Mouse (Mus musculus): ENCODE measurements at regions not wholly inside any gene's neighbourhood (a gene's known extent, or its start where the extent isn't known, plus 50 kb on each side); places are given as distances from the start of the nearest gene placed in this dataset.

- DNase-seq = no peak
These were observed 60.5 kb downstream of the Sec61b start for GRCm38 (mm10) chr4:47534959-47535358.

DNA sequence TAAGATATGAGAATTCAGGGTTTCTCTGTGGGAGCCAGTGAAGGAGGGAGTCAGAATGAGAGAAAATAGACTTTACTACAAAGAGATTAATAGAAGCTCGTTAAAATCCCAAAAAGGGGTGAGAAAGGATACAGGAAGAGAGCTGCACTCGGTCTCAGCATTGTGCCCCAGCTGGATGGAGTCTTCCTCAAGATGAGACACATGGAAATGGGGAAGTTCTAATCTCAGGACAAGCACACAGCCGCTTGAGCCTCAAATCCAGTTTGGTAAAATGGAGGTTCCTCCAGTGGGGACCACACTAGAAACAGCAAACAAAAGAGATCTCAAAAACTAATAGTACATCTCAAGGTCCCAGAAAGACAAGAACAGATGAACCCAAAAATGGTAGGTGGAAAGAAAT is 93.2 kb downstream of the Sec61b start:
- no peak for DNase-seq

- DNase-seq = no peak
These were observed 96.4 kb downstream of the Sec61b start for GRCm38 (mm10) chr4:47570846-47571245.

- no peak for DNase-seq
These were observed 101.6 kb downstream of the Sec61b start for GRCm38 (mm10) chr4:47576011-47576410.

DNA sequence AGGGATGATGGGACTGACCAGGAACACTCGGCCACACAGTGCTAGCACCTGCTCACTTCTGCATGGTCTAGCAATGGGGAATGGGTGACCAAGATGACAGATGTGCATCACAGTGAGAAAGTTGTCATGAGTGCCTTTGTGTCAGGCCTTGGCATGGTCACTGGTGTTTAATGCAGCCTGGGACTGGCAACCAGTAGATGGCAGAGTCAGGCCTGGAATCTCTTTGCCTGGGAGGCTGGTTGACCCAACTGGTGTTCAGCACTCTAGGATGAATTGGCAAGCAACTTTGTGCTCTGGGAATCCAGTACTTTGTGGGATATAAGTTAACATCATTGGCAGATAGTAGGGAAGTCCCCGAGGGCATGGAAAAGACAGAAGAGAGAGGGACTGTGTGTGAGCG is 103.0 kb downstream of the Sec61b start:
- no peak for DNase-seq

DNA sequence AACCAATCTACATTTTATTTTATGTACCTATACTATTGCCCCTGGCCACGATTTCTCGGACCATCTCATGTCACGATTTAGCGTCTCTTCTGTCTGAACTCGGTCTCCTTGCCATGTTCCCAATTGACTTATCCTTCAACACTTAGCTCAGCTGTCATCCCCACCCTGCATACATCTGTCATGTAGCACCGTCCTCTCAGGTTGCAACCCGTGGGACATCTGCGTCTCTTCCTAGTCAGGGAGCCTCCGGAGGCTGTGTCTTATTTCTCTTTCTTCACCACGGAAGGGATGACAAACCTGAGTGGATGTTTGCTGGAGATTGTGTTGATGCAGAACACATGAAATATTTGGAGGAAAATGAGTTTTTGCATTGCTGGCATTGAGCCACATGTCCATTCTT is 104.2 kb downstream of the Sec61b start:
- no peak for DNase-seq

DNA sequence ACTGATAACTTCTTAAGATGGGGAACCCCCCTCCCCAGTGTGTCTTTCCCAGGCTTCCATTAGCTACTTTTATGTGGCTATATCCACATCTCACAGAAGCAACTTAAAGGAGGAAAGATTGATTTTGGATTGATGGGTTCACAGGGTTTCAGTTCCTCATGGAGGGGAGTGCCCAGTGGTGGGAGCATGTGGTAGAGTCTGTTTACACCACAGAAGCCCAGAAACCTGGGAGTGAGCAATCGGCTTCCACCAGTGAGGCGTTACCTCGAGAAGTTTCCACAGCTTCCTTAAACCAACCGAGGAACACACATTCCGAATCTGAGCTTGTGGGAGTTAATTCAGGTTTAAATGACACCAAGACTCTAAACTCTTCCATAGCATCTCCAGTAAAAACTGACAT is 106.1 kb downstream of the Sec61b start:
- DNase-seq = no peak

GRCm38 (mm10) chr4:47587256-47587655 is 112.8 kb downstream of the Sec61b start:
- no peak for DNase-seq

DNA sequence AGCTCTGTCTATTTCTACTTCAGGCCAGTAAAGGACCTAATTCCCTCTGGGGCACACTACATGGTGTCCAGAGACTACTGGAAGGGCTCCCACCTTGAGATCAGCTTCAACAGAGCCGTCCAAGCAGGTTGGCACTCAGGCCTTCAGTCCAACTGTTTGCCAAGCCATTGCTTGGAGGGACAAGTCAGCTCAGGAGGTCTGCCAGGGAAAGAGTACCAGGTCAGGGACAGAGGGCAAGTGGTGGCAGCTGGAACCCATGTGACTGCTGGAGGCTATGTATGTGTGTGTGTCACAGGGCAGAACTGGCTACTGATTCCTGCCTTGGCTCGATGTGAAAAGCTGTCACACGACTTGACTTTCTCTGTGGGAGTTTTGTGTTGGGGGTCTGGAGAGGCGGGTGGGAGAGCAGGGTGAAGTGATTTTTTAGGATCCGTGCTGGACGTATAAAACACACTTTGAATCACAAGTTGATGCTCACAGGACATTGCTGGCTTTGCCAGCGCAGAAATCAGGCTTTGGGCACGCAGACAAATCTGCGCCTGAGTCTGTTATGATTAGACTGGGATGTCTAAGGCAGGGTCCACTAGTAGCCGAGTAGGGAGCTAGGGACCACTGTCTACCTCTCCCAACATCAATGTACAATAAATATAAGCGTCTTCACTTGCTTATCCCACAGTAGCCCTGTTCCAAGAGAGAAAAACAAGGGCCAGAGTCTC is 118.0 kb downstream of the Sec61b start:
- DNase-seq = no peak

- no peak for DNase-seq
These were observed 118.7 kb downstream of the Sec61b start for GRCm38 (mm10) chr4:47593155-47593554.

- DNase-seq = no peak
These were observed 119.7 kb downstream of the Sec61b start for GRCm38 (mm10) chr4:47594171-47594570.

- DNase-seq = no peak
These were observed 121.4 kb downstream of the Sec61b start for GRCm38 (mm10) chr4:47595841-47596240.

DNA sequence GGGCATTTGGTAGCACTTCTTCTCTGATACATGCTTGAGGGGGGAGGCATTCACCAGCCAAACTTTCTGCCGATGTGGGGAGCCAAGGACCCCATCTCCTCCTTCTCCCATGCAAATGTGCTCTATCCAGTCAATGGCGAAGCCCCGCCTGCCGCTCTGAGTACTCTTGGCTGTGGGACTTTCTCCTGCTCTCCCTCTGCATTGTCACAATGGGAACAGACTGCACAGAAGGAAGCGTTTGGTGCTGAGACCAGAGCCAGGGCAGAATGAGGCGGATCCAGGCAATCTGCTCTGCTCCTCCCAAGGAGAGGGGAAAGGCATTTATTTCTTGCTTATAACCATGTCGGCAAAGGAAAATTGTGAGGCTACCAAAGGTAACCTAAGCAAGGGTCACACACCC is 123.1 kb downstream of the Sec61b start:
- DNase-seq = peak; percentile 41

DNA sequence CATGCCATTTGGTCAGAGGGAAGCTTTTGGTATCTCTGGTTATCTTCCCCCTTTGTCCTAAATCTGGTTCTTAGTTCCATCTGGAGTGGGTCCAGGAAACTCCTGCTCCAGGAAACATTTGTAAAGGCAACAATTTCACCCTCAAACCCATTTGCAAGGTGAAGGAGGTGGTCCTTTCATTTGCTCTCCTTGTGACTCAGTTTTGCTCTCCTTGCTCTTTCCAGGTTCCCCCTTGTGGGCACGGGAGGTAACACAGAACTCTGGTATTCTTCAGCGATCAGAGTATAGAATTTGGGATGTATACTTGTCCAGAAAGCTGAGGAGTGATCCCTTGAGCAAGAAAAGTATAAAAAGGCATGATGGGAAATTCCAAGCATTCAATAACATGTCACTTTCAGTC is 123.8 kb downstream of the Sec61b start:
- DNase-seq = peak; percentile 53

- DNase-seq = no peak
These were observed 127.0 kb downstream of the Sec61b start for GRCm38 (mm10) chr4:47601301-47602070.

DNA sequence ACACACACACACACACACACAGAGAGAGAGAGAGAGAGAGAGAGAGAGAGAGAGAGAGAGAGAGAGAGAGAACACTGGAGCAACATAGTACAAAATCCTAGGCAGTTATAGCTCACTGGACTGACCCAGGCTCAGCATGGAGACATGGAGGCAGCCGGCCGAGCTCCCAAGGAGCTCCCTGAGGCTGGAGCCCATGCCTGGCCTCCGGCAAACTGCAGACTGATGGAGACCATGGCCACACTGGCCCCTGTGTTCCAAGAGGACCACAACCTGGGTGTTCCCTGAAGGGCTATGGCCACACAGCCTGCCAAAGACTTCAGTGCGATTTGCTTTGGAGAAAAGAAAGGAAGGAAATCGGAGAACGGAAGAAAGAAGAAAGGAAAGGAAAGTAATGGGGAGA is 128.9 kb downstream of the Sec61b start:
- no peak for DNase-seq

DNA sequence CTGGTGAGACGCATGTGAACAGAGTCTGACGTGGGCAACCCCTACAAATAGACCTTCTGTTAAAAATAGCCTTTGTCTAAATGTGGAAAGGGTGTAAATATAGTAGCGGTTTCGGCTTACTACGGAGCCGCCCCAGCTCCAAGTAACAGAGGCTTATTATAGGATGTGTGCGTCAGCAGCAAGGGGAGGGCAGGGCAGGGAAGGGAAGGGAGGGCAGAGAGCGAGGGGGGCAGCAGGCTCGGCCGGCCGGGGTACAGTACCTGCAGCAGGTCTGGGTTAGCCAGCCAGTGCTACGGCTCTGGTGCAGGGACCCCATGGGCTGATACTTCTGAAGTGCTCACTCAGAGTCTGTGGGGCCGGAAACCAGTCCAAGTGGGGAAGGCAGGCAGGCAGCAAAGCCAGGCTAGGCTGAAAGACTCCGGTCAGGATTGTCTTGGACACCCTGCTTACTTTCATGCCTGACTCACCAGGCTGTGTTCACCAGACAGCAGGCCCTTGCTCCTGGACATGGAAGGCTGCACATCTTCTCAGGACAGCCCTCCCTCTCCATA is 129.5 kb downstream of the Sec61b start:
- peak; percentile 30 for DNase-seq

DNA sequence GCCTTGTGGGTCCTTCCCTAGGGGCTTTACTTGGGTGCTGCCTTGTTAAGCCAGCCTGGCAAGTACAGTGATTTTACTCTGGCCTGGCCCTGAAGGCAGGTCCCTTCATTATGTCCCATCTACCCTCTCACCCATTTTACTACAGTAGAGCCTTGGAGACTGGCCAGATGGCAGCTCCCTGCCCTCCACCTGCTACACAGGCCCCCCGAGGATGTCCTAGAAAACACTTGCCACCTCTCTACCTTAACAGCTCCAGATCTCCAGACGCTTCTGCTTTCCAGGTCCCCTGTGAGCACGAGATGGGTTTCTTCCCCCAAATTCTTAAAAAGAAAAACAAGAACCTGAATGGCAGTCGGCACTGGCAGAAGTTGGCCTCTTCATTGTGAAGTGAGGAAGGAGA is 131.2 kb downstream of the Sec61b start:
- no peak for DNase-seq

DNA sequence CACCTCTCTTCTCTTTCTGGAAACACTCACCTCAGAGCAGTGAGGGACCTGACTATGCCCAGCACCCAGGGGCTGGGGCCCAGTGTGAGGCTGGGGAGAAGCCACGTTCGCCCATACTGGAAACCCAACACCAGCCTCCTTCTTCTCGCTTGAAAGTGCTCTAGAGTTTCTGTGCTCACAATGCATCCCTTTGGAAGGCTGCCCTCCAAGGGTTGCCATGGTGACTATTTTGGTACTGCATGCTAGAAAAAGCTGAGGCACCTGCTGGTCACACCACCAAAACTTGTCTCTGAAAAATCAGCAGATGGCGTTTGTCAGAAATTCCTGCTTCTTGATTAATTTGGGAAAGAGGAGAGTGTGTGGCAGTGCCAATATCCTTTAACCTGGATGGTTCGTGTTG is 134.2 kb downstream of the Sec61b start:
- DNase-seq = peak; percentile 86

DNA sequence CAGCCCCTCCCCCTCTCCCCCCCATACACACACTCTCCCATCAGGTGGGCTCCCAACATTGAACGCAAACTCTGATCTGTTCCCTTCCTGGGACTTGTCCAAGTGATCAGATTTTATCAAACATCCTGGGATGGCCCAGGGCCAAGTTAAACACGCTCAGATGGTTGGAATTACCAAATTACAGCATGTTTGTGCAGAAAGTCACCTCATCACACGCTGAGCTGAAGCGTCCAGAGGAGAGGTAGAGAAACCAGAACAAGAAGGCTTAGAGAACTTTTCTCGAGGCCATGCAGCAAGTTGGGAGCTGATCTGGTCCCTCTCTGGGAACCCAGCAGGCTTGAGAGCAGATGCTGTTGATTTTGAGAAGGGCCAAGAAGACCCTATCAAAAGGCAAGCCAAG is 136.5 kb downstream of the Sec61b start:
- DNase-seq = no peak

- DNase-seq = no peak
These were observed 142.1 kb downstream of the Sec61b start for GRCm38 (mm10) chr4:47616525-47616924.

DNA sequence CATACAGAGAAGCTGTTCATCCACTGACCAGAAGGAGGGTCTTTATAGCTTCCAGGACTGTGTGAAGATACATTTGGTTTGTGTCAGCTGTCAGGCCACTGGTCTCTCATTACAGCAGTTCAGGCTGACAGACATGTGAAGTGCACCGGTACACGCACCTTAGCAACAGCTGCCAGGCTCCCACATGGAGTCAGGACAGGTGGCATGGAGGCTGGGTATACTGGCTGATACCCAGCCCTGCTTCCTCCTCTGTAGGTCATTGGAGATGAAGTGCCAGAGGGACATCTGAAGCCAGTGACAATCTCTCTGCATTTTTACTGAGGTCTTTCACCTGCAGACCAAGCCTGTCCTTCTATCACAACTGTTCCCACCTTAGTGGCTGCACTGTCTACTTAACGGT is 146.2 kb downstream of the Sec61b start:
- no peak for DNase-seq

- DNase-seq = no peak
These were observed 148.6 kb downstream of the Sec61b start for GRCm38 (mm10) chr4:47622851-47623743.

Measured in right cerebral cortex, postnatal 14 days (tissue).